Mouse (Mus musculus): ENCODE results near the gene Gm20388. TPM values are rescaled to one million over a fixed set of nuclear protein-coding genes. Genes with fewer than 3 reads are reported as not detected.
A peak's percentile ranks its signal among the peaks of the same experiment; 100 is the strongest.

Gm20388 gene
- polyA plus RNA-seq (2014; fragmentation: Nextera tagmentation; extraction: Ambion mirVana), result not detected in 2 replicates

DNA sequence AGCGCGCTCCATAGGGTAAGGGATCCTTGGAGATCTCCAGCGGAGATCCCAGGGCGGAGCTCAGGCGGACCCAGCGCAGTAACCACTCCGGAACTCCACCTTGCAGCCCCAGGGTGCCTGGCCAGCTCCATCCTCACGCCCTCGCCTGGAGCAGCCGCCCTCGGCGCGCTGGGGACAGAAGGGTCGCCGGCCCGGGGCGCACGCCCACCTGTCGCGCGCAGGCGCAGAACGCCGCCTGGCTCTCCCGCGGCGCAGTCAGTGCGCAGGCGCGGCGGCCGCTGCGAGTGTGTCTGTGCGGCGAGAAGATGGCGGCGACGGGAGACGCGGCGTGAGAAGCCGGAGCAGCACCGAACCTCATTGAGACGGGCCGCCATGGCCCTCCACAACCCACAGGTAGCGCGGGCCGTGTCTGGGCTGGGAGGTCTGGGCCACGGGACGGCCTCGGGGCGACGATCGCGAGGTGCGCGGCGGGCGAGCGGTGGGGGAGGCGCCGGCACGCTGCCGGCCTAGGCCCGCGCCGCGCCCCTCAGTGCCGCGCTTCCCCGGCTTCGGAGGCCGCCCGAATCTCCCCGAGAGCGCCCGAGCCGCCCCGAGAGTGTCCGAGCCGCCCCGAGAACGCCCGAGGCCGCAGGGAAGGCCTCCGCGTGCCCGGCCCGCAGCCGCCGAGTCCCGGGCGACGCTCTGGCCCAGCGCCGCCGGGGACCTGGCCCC is at the start of gene Gm20388:
Gene Gm20388 (plus strand): TSS at position 295 of the 711 bp plus-strand sequence.
- H3K9ac ChIP-seq (ENCODE audit: low read length), result peak within 1 kb of the TSS; percentile 94
- no peaks in the 10 kb centered on the region for H3K36me3 ChIP-seq (ENCODE audit: control insufficient read depth, insufficient read depth, low read length)
- H3K9me3 ChIP-seq (ENCODE audit: control insufficient read depth, low read length), result no peaks in the 10 kb centered on the region
- peaks cover 14 to 44% of the 10 kb centered on the region in 2 experiments for H3K4me1 ChIP-seq (ENCODE audit: control insufficient read depth in 2 of 2, insufficient read depth in 2 of 2, low read length in 2 of 2)
- H3K4me3 ChIP-seq (ENCODE audit: control insufficient read depth in 1 of 2, insufficient read depth in 1 of 2, low read depth in 1 of 2, low read length in 2 of 2), result peak within 1 kb of the TSS; percentile 77 to 80
- WGBS, result under 1% methylated on average over 89 of the region's 97 CpGs
- H3K27ac ChIP-seq (replicated peaks in 1 of 2; ENCODE audit: control insufficient read depth in 1 of 2, insufficient read depth in 1 of 2, low read depth in 2 of 2, low read length in 2 of 2), result peak within 1 kb of the TSS; percentile 87 to 88
- peak; percentile 96 for ATAC-seq (ENCODE audit: insufficient number of reproducible peaks, insufficient read depth, low FRiP score, low read depth)
- no peaks in the 10 kb centered on the region for H3K27me3 ChIP-seq (ENCODE audit: control insufficient read depth, insufficient read depth, low read length)
- peak within 1 kb of the TSS; percentile 87 for H3K4me2 ChIP-seq (ENCODE audit: low read length)

DNA sequence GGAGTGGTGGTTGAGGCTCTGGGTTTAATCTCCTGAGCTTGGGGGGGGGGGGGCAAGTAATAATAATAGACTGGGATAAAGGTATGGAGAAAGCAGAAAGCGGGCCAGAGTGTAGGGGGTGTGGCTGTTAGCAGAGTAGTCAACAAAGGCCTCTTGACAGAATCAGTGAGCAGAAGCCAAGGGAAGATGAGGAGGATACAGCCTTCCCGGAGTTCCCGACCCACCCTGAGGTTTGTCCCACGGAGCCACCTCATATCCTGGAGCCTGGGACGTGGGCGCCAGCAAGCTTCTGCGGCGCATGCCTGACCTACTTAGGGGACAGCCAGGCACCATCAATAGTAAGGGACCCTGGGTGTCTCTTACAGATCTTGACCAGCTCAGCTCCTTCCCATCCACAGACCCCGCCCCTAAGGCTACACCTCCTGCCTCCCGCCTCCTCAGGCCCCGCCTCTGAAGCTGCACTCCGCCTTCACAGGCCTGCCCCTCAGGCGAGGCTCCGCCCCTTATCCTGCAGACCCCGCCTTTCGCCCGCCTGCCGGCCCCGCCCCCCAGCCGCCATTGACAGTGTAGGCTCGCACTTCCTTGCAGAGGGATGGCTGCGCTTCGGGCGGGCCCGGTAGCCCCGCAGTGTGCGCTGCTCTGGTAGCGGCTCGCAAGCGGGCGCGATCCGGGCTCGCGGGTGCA is 48.8 kb upstream of the Gm20388 start, which contains the start of gene Klhl36:
Gene Klhl36 (plus strand): TSS at position 561 of the 684 bp plus-strand sequence.
- ATAC-seq (ENCODE audit: insufficient number of reproducible peaks, insufficient read depth, low FRiP score, low read depth), result peak; percentile 96
- peak within 1 kb of the TSS; percentile 55 to 79 for H3K4me3 ChIP-seq (ENCODE audit: control insufficient read depth in 1 of 2, insufficient read depth in 1 of 2, low read depth in 1 of 2, low read length in 2 of 2)
- no peaks in the 10 kb centered on the region for H3K9me3 ChIP-seq (ENCODE audit: control insufficient read depth, low read length)
- under 1% methylated on average over 34 of the region's 35 CpGs for WGBS
- H3K4me2 ChIP-seq (ENCODE audit: low read length), result peak within 1 kb of the TSS; percentile 89
- peak within 1 kb of the TSS; percentile 86 for H3K9ac ChIP-seq (ENCODE audit: low read length)
- H3K27ac ChIP-seq (replicated peaks in 1 of 2; ENCODE audit: control insufficient read depth in 1 of 2, insufficient read depth in 1 of 2, low read depth in 2 of 2, low read length in 2 of 2), result peak within 1 kb of the TSS in 1 of 2 experiments; percentile 67; a peak in 2 of 4 replicates
- peaks cover 9% of the 10 kb centered on the region; the same call in 1 of the 2 replicates for H3K27me3 ChIP-seq (ENCODE audit: control insufficient read depth, insufficient read depth, low read length)
- peaks cover 4% of the 10 kb centered on the region in 2 experiments; a peak in 2 of 4 replicates for H3K4me1 ChIP-seq (ENCODE audit: control insufficient read depth in 2 of 2, insufficient read depth in 2 of 2, low read length in 2 of 2)
- H3K36me3 ChIP-seq (ENCODE audit: control insufficient read depth, insufficient read depth, low read length), result 0 out of 2 replicates have a peak, but pooled peaks cover 6% of the 10 kb centered on the region

DNA sequence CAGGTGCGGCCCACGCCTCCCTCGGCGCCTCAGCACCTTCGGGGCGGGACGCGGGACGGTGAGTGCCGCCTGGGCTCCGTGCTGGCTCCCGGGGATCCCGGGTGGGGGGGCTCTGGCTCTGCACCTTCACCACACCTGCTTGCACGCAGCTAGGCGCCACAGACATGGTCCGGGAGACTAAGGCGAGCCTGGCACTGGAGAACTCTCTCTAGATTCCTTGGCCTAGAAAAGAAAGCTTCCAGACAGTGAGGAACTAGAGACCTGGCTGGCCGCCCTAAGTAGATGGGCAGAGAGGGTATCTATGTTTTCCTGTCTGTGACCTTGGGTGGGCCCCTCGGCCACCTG is 48.3 kb upstream of the Gm20388 start:
- no peak for ATAC-seq (ENCODE audit: insufficient number of reproducible peaks, insufficient read depth, low FRiP score, low read depth)
- Histone ChIP-seq H3K4me3 (ENCODE audit: control insufficient read depth in 1 of 2, insufficient read depth in 1 of 2, low read depth in 1 of 2, low read length in 2 of 2) (peak overlapping the region; percentile 55 to 79), H3K4me1 (ENCODE audit: control insufficient read depth in 2 of 2, insufficient read depth in 2 of 2, low read length in 2 of 2) (peaks cover 4% of the 10 kb centered on the region in 2 experiments; a peak in 2 of 4 replicates), H3K27me3 (ENCODE audit: control insufficient read depth, insufficient read depth, low read length) (peaks cover 9% of the 10 kb centered on the region; the same call in 1 of the 2 replicates), H3K36me3 (ENCODE audit: control insufficient read depth, insufficient read depth, low read length) (0 out of 2 replicates have a peak, but pooled peaks cover 6% of the 10 kb centered on the region), H3K9me3 (ENCODE audit: control insufficient read depth, low read length) (no peaks in the 10 kb centered on the region), H3K4me2 (ENCODE audit: low read length) (peak overlapping the region; percentile 89), H3K9ac (ENCODE audit: low read length) (peak overlapping the region; percentile 86), H3K27ac (replicated peaks in 1 of 2; ENCODE audit: control insufficient read depth in 1 of 2, insufficient read depth in 1 of 2, low read depth in 2 of 2, low read length in 2 of 2) (peak overlapping the region in 1 of 2 experiments; percentile 67; a peak in 2 of 4 replicates)
- WGBS, result under 1% methylated on average over 19 of the region's 19 CpGs

DNA sequence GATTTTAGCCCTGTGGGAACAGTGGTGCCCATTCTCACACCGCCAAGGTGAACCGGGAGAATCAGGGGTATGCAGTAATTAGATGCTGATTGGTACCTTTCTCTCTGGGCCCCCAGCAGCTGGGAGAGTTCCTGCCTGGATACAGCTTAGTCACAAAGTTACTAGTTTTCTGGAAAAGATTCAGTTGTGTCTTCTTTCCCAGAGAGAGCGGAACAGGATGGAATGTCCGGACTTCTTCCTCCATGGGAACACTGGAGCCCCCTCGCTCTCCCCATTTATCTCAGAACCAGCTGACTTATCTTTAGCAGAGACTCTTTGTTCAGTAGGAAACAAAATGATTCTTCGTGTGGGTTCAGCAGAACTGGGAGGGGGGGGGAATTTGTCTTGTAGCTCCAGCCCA is 47.9 kb upstream of the Gm20388 start:
- 6% methylated on average over 6 of the region's 6 CpGs for WGBS
- peak overlapping the region; percentile 86 for H3K9ac ChIP-seq (ENCODE audit: low read length)
- H3K36me3 ChIP-seq (ENCODE audit: control insufficient read depth, insufficient read depth, low read length), result 0 out of 2 replicates have a peak, but pooled peaks cover 6% of the 10 kb centered on the region
- peaks cover 9% of the 10 kb centered on the region; the same call in 1 of the 2 replicates for H3K27me3 ChIP-seq (ENCODE audit: control insufficient read depth, insufficient read depth, low read length)
- H3K4me2 ChIP-seq (ENCODE audit: low read length), result peak overlapping the region; percentile 89
- ATAC-seq (ENCODE audit: insufficient number of reproducible peaks, insufficient read depth, low FRiP score, low read depth), result no peak
- H3K4me3 ChIP-seq (ENCODE audit: control insufficient read depth in 1 of 2, insufficient read depth in 1 of 2, low read depth in 1 of 2, low read length in 2 of 2), result peak overlapping the region; percentile 55 to 79
- peak overlapping the region in 1 of 2 experiments; percentile 67; a peak in 2 of 4 replicates for H3K27ac ChIP-seq (replicated peaks in 1 of 2; ENCODE audit: control insufficient read depth in 1 of 2, insufficient read depth in 1 of 2, low read depth in 2 of 2, low read length in 2 of 2)
- H3K4me1 ChIP-seq (ENCODE audit: control insufficient read depth in 2 of 2, insufficient read depth in 2 of 2, low read length in 2 of 2), result peaks cover 4% of the 10 kb centered on the region in 2 experiments; a peak in 2 of 4 replicates
- no peaks in the 10 kb centered on the region for H3K9me3 ChIP-seq (ENCODE audit: control insufficient read depth, low read length)

DNA sequence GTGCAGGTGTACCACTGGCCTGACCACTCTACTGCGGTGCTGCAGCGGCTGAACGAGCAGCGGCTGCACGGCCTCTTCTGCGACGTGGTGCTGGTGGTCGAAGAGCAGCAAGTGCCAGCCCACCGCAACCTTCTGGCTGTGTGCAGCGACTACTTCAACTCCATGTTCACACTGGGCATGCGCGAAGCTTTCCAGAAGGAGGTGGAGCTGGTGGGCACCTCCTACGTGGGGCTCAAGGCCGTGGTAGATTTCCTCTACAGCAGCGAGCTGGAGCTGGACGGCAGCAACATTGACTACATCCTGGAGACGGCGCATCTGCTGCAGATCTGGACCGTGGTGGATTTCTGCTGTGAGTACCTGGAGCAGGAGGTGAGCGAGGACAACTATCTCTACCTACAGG is 41.0 kb upstream of the Gm20388 start:
- no peak overlapping the region for H3K9ac ChIP-seq (ENCODE audit: low read length)
- H3K4me3 ChIP-seq (ENCODE audit: control insufficient read depth in 1 of 2, insufficient read depth in 1 of 2, low read depth in 1 of 2, low read length in 2 of 2), result no peak overlapping the region
- no peaks in the 10 kb centered on the region; a peak in 1 of 4 replicates for H3K4me1 ChIP-seq (ENCODE audit: control insufficient read depth in 2 of 2, insufficient read depth in 2 of 2, low read length in 2 of 2)
- H3K27me3 ChIP-seq (ENCODE audit: control insufficient read depth, insufficient read depth, low read length), result no peaks in the 10 kb centered on the region
- H3K27ac ChIP-seq (replicated peaks in 1 of 2; ENCODE audit: control insufficient read depth in 1 of 2, insufficient read depth in 1 of 2, low read depth in 2 of 2, low read length in 2 of 2), result no peak overlapping the region
- no peak overlapping the region for H3K4me2 ChIP-seq (ENCODE audit: low read length)
- no peak for ATAC-seq (ENCODE audit: insufficient number of reproducible peaks, insufficient read depth, low FRiP score, low read depth)
- peaks cover 48% of the 10 kb centered on the region for H3K36me3 ChIP-seq (ENCODE audit: control insufficient read depth, insufficient read depth, low read length)
- peaks cover 11% of the 10 kb centered on the region for H3K9me3 ChIP-seq (ENCODE audit: control insufficient read depth, low read length)
- 70% methylated on average over 20 of the region's 20 CpGs for WGBS

DNA sequence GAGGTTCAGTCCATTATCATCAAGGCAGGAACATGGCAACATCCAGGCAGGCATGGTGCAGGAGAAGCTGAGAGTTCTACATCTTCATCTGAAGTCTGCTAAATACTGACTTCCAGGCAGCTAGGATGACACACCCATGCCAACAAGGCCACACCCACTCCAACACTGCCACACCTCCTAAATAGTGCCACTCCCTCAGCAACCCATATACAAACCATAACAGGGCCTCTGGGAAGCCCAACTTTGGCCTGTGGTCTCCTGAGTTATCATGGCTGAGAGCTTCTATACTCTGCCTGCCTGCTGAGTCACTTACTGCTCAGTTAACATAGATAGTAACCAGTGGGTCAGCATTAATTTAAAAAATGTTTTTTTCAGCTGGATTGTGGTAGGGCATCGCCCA is 37.5 kb upstream of the Gm20388 start:
- ATAC-seq (ENCODE audit: insufficient number of reproducible peaks, insufficient read depth, low FRiP score, low read depth), result no peak
- H3K9ac ChIP-seq (ENCODE audit: low read length), result no peak overlapping the region
- H3K4me1 ChIP-seq (ENCODE audit: control insufficient read depth in 2 of 2, insufficient read depth in 2 of 2, low read length in 2 of 2), result no peaks in the 10 kb centered on the region
- H3K27ac ChIP-seq (replicated peaks in 1 of 2; ENCODE audit: control insufficient read depth in 1 of 2, insufficient read depth in 1 of 2, low read depth in 2 of 2, low read length in 2 of 2), result no peak overlapping the region
- H3K4me3 ChIP-seq (ENCODE audit: control insufficient read depth in 1 of 2, insufficient read depth in 1 of 2, low read depth in 1 of 2, low read length in 2 of 2), result no peak overlapping the region
- 95% methylated on average over 1 of the region's 1 CpGs for WGBS
- H3K4me2 ChIP-seq (ENCODE audit: low read length), result no peak overlapping the region
- H3K9me3 ChIP-seq (ENCODE audit: control insufficient read depth, low read length), result peaks cover 11% of the 10 kb centered on the region
- peaks cover 62% of the 10 kb centered on the region for H3K36me3 ChIP-seq (ENCODE audit: control insufficient read depth, insufficient read depth, low read length)
- no peaks in the 10 kb centered on the region for H3K27me3 ChIP-seq (ENCODE audit: control insufficient read depth, insufficient read depth, low read length)

DNA sequence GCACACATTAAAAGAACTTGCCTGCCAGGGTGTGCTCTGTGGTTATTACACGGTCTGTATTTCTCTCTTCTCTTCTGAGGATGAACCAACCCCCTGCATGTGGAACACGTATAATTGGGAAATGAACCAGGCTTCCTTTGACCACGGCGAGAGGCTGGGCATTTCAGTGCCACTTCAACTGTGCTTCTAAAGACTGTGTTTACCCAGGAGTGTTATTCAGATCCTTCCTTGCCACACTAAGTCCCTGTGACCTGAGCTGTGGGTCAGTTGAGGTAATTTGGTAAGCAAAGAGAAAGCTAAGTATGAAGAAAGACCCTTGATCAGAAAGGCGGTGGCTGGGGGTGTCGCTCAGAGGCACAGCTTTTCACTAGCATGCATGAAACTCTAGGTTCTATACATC is 29.3 kb upstream of the Gm20388 start:
- Histone ChIP-seq H3K9me3 (ENCODE audit: control insufficient read depth, low read length) (no peaks in the 10 kb centered on the region), H3K4me1 (ENCODE audit: control insufficient read depth in 2 of 2, insufficient read depth in 2 of 2, low read length in 2 of 2) (peaks cover 9 to 11% of the 10 kb centered on the region in 2 experiments), H3K36me3 (ENCODE audit: control insufficient read depth, insufficient read depth, low read length) (peaks cover 13% of the 10 kb centered on the region; the same call in 1 of the 2 replicates), H3K27me3 (ENCODE audit: control insufficient read depth, insufficient read depth, low read length) (no peaks in the 10 kb centered on the region), H3K4me3 (ENCODE audit: control insufficient read depth in 1 of 2, insufficient read depth in 1 of 2, low read depth in 1 of 2, low read length in 2 of 2) (no peak overlapping the region), H3K27ac (replicated peaks in 1 of 2; ENCODE audit: control insufficient read depth in 1 of 2, insufficient read depth in 1 of 2, low read depth in 2 of 2, low read length in 2 of 2) (no peak overlapping the region), H3K4me2 (ENCODE audit: low read length) (no peak overlapping the region), H3K9ac (ENCODE audit: low read length) (no peak overlapping the region)
- no peak for ATAC-seq (ENCODE audit: insufficient number of reproducible peaks, insufficient read depth, low FRiP score, low read depth)
- WGBS, result 84% methylated on average over 6 of the region's 6 CpGs

Measured in heart, embryonic 14.5 days (tissue).